In genomic region chr2:170316774-170317173, GRCm38 (mm10) we compare ENCODE assay signal across 14 mouse cellular contexts.
"Had no signal": no experiment of that assay in that cellular context is flagged by ENCODE, and none has a peak within 500 bp of the region (broad histone marks: within the 10 kb centered on the region; RNA-seq: fewer than 3 reads in every experiment).

No protein-coding gene starts in this region.

- DNase-seq: lung, adult 18-20 months; lung, embryonic 14.5 days; lung, postnatal 10 days; lung, postnatal 4 days; midbrain, embryonic 14.5 days; right cerebral cortex, postnatal 14 days; thymus, adult 18-20 months; thymus, postnatal 14 days; thymus, postnatal 36 days had no signal

- H3K4me3 ChIP-seq: megakaryocyte, embryonic 14.5 days; midbrain, embryonic 12.5 days; neural tube, embryonic 12.5 days had no signal

- H3K36me3 ChIP-seq: midbrain, embryonic 12.5 days; neural tube, embryonic 12.5 days had no signal

- H3K27ac ChIP-seq: liver, embryonic 14.5 days; midbrain, embryonic 12.5 days; neural tube, embryonic 12.5 days had no signal

- ATAC-seq: midbrain, embryonic 16.5 days had no signal

- H3K9me3 ChIP-seq: midbrain, embryonic 12.5 days; neural tube, embryonic 12.5 days had no signal

- H3K9ac ChIP-seq: liver, embryonic 14.5 days; lung, embryonic 14.5 days; midbrain, embryonic 12.5 days; neural tube, embryonic 12.5 days had no signal

- H3K4me2 ChIP-seq: lung, embryonic 14.5 days; midbrain, embryonic 12.5 days; neural tube, embryonic 12.5 days had no signal

- H3K27me3 ChIP-seq: midbrain, embryonic 12.5 days; neural tube, embryonic 12.5 days had no signal
